Mouse (Mus musculus) liver, postnatal 0 days (tissue): ENCODE measurements around the gene Tmem163.

Experiments
- CTCF ChIP-seq: sonication (generic); IDR thresholded peaks from 2 replicates; pipeline ENCODE4 v1.5.1; 2016; ENCODE audit warnings: antibody characterized with exemption, low read depth
- EP300 ChIP-seq: IDR thresholded peaks from 2 replicates; pipeline ENCODE4 v1.6.1; 2016; ENCODE audit warnings: antibody characterized with exemption, low read depth, mild to moderate bottlenecking

- TF ChIP-seq CTCF (no peak), EP300 (no peak)
These were observed 164.9 kb downstream of the Tmem163 start for GRCm38 (mm10) chr1:127514479-127514878.
